Mouse (Mus musculus) ES-Bruce4 (cell line): ENCODE results near the gene Slc8a2. TPM values are rescaled to one million over a fixed set of nuclear protein-coding genes. Genes with fewer than 3 reads are reported as not detected.
A peak's percentile ranks its signal among the peaks of the same experiment; 100 is the strongest.

Source experiments
- H3K27ac ChIP-seq: 2 replicates; pipeline ENCODE4 v1.5.1; 2012; ENCODE audit warnings: low read length, inconsistent platforms; ENCODE audit not compliant: insufficient read depth
- H3K27me3 ChIP-seq: 2 replicates; pipeline ENCODE4 v1.6.1; 2012; ENCODE audit warnings: mild to moderate bottlenecking, low read length, inconsistent platforms; ENCODE audit not compliant: control insufficient read depth, poor library complexity, insufficient read depth, severe bottlenecking
- H3K36me3 ChIP-seq: 2 replicates; pipeline ENCODE4 v1.6.1; 2012; ENCODE audit warnings: inconsistent platforms, mild to moderate bottlenecking, low read length, moderate library complexity; ENCODE audit not compliant: control insufficient read depth, poor library complexity, insufficient read depth, severe bottlenecking
- H3K4me1 ChIP-seq: one replicate; pipeline ENCODE4 v1.8.1; 2011; ENCODE audit warnings: low read length; ENCODE audit not compliant: control insufficient read depth, insufficient read depth
- H3K4me3 ChIP-seq: 2 replicates; pipeline ENCODE4 v1.5.1; 2011; ENCODE audit warnings: low read depth, mild to moderate bottlenecking, low read length
- H3K9ac ChIP-seq: 2 replicates; pipeline ENCODE4 v1.6.1; 2012; ENCODE audit warnings: low read depth, mild to moderate bottlenecking, inconsistent platforms; ENCODE audit not compliant: poor library complexity, severe bottlenecking
- H3K9me3 ChIP-seq: replicated peaks from 2 replicates; pipeline ENCODE4 v1.6.1; 2012; ENCODE audit warnings: mild to moderate bottlenecking, low read length, inconsistent platforms; ENCODE audit not compliant: control insufficient read depth, poor library complexity, insufficient read depth, severe bottlenecking
- CTCF ChIP-seq: IDR thresholded peaks from one replicate; pipeline ENCODE4 v1.8.1; 2011; ENCODE audit warnings: low read depth, low read length
- EP300 ChIP-seq: IDR thresholded peaks from 2 replicates; pipeline ENCODE4 v1.6.1; 2011; ENCODE audit warnings: low read depth, low read length; ENCODE audit not compliant: insufficient read depth
- POLR2A ChIP-seq: IDR thresholded peaks from one replicate; pipeline ENCODE4 v1.8.1; 2011; ENCODE audit warnings: low read length; ENCODE audit not compliant: insufficient read depth
- polyA plus RNA-seq: library from polyadenylated mRNA; stranded (reverse); fragments of >200 nt; gene quantifications from 2 replicates; pipeline ENCODE4 v1.2.4, GENCODE M21; 2011; ENCODE audit warnings: low read depth; ENCODE audit not compliant: missing spikeins, insufficient read depth, insufficient read length

The Slc8a2 gene
- polyA plus RNA-seq, 1 experiment: 4.5 TPM

GRCm38 (mm10) chr7:16162036-16162435 is 32.4 kb downstream of the Slc8a2 start:
- no peaks in the 10 kb centered on the region for H3K36me3 ChIP-seq
- no peaks in the 10 kb centered on the region for H3K27me3 ChIP-seq

GRCm38 (mm10) chr7:16172141-16172581 is 42.5 kb downstream of the Slc8a2 start:
- Histone ChIP-seq H3K4me1 (no peaks in the 10 kb centered on the region), H3K9me3 (no peaks in the 10 kb centered on the region), H3K27me3 (peaks cover 3% of the 10 kb centered on the region; the same call in 1 of the 2 replicates), H3K36me3 (no peaks in the 10 kb centered on the region), H3K27ac (no peak overlapping the region), H3K4me3 (no peak overlapping the region), H3K9ac (no peak overlapping the region)
- TF ChIP-seq POLR2A: no peak
- no peak for TF ChIP-seq EP300
- no peak for TF ChIP-seq CTCF

More at GRCm38 (mm10) chr7:16162036-16162435, 32.4 kb downstream of the Slc8a2 start:
- H3K4me1 ChIP-seq: no peaks in the 10 kb centered on the region
- H3K27ac ChIP-seq: no peak overlapping the region
- no peak overlapping the region for H3K9ac ChIP-seq
- H3K4me3 ChIP-seq: no peak overlapping the region
- TF ChIP-seq CTCF (no peak), POLR2A (no peak), EP300 (no peak)
- H3K9me3 ChIP-seq: no peaks in the 10 kb centered on the region

- no peaks in the 10 kb centered on the region for H3K9me3 ChIP-seq
- no peak overlapping the region for H3K27ac ChIP-seq
- TF ChIP-seq POLR2A (no peak), CTCF (no peak), EP300 (no peak)
- H3K4me1 ChIP-seq: no peaks in the 10 kb centered on the region
- no peak overlapping the region for H3K9ac ChIP-seq
- H3K36me3 ChIP-seq: no peaks in the 10 kb centered on the region
- peaks cover 3% of the 10 kb centered on the region; the same call in 1 of the 2 replicates for H3K27me3 ChIP-seq
- no peak overlapping the region for H3K4me3 ChIP-seq
Observed at GRCm38 (mm10) chr7:16172586-16173140, 43.0 kb downstream of the Slc8a2 start.

DNA sequence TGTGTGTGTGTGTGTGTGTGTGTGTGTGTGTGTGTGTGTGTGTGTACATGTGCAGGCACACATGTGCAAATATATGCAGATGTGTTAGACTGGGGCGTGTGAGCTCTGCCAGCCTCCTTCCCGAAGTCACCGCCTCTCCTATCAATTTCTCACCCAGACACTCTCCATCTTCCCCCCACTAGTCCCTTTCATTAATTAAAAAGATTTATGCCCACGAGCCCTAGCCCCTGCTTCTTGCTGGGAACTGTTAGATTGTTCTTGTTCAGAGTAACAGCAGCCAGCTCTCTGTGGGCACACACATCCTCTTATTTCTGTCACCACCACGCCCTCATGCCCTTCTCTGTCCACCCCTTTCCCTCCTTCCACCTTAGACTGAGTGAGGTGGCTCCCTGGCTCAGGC is 43.5 kb downstream of the Slc8a2 start:
- TF ChIP-seq EP300 (no peak), CTCF (no peak), POLR2A (no peak)
- Histone ChIP-seq H3K27me3 (peaks cover 3% of the 10 kb centered on the region; the same call in 1 of the 2 replicates), H3K9me3 (no peaks in the 10 kb centered on the region), H3K36me3 (no peaks in the 10 kb centered on the region), H3K4me1 (no peaks in the 10 kb centered on the region), H3K27ac (no peak overlapping the region), H3K9ac (no peak overlapping the region), H3K4me3 (no peak overlapping the region)

DNA sequence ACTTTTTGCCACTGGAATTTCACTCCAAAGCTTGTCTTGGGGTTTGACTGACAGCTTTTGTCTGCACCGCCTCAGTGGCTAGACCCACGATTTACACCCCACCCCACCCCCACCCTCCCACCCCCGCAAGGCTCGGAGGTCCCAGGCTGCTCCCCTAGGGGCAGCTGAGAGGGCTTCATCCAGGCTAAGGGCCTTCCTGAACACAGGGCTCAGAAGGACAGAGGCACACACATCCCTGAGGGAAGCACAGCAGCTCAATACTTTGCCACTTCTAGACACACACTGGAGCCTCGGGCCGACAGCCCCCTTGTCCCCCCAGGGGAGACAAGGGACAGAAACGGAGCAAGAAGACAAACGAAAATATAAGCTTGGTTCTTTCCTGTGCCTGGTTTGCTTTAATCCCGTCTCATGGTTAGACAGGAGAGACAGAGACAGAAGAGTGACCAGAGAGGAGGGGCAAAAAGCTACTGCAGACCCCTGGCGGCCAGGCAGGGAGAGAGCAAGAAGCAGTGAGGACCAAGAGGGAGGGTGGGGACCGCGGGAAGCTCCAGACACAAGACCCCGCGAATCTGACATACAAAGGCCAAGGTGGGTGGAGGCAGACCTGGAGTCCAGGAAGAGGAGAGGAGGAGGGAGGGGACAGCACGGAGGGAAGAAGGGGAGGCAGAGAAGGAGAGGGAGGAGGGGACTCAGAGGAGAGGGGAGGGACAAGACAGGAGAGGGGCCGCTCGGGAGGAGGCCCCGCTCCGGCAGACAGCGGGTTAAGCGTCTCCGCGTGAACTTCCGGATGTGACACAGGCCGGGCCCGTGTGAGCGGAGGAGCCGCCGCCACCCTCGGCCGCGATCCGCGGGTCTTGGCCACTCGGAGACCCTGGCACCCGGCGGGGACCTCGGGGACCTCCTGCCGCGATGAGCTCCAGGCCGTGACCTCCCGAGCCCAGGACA is 45.2 kb downstream of the Slc8a2 start, which contains the start of gene Meis3:
Gene Meis3, plus strand, starts transcription at position 494 of the 945 bp plus-strand sequence.
- TF ChIP-seq CTCF: peak; percentile 45
- no peak for TF ChIP-seq POLR2A
- no peak for TF ChIP-seq EP300
- Histone ChIP-seq H3K27ac (no peak within 1 kb of the TSS), H3K4me3 (peak within 1 kb of the TSS; percentile 76), H3K36me3 (no peaks in the 10 kb centered on the region), H3K9ac (peak within 1 kb of the TSS; percentile 72), H3K27me3 (peaks cover 3% of the 10 kb centered on the region; the same call in 1 of the 2 replicates), H3K9me3 (no peaks in the 10 kb centered on the region), H3K4me1 (no peaks in the 10 kb centered on the region)

DNA sequence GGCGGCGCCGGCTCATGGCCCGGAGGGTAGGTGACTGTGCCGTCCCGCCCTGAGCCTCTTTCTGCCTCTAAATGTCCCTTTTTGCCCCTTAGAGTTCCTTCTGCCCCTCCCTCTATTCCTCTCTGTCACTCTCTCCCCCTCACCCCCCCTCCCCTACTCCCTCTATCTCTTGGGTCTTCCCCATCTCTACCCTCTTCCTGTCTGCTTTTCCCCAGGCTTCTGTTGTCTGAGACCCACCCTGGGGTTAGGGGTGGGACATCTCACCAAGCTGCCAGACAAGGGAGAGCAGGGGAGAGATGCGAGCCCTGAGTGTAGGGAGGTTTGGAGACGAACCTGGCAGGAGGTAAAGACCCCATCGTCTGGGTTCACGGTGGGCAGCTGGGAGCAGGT is 45.9 kb downstream of the Slc8a2 start:
- peaks cover 3% of the 10 kb centered on the region; the same call in 1 of the 2 replicates for H3K27me3 ChIP-seq
- no peaks in the 10 kb centered on the region for H3K36me3 ChIP-seq
- peak overlapping the region; percentile 76 for H3K4me3 ChIP-seq
- peak overlapping the region; percentile 72 for H3K9ac ChIP-seq
- H3K4me1 ChIP-seq: no peaks in the 10 kb centered on the region
- no peak for TF ChIP-seq EP300
- TF ChIP-seq POLR2A: no peak
- no peak for TF ChIP-seq CTCF
- H3K9me3 ChIP-seq: no peaks in the 10 kb centered on the region
- H3K27ac ChIP-seq: no peak overlapping the region
